Mouse (Mus musculus) midbrain, embryonic 13.5 days (tissue): ENCODE measurements around the gene Olfr140. TPM values are rescaled to one million over a fixed set of nuclear protein-coding genes. Genes with fewer than 3 reads are reported as not detected.

Experiments used
- ATAC-seq: fragments of 200-750 bp; cut with Nextera tagmentation; 2 replicates; pipeline ENCODE4 v1.8.0; 2017; ENCODE audit warnings: mild to moderate bottlenecking, moderate TSS enrichment, moderate library complexity
- H3K27ac ChIP-seq: fragments of 300-500 bp; sonication (generic); 2 replicates; pipeline ENCODE4 v1.5.1; 2015; ENCODE audit warnings: inconsistent platforms, mild to moderate bottlenecking, moderate library complexity
- H3K27me3 ChIP-seq: fragments of 300-500 bp; sonication (generic); 2 replicates; pipeline ENCODE4 v1.6.1; 2015; ENCODE audit warnings: mild to moderate bottlenecking, inconsistent platforms
- H3K36me3 ChIP-seq: fragments of 300-500 bp; sonication (generic); 2 replicates; pipeline ENCODE4 v1.6.1; 2015; ENCODE audit warnings: mild to moderate bottlenecking, inconsistent platforms
- H3K4me1 ChIP-seq: fragments of 300-500 bp; sonication (generic); replicated peaks from 2 replicates; pipeline ENCODE4 v1.6.1; 2015; ENCODE audit warnings: inconsistent platforms
- H3K4me2 ChIP-seq: fragments of 300-500 bp; sonication (generic); replicated peaks from 2 replicates; pipeline ENCODE4 v1.6.1; 2015; ENCODE audit warnings: moderate library complexity, mild to moderate bottlenecking, inconsistent platforms
- H3K4me3 ChIP-seq: fragments of 300-500 bp; sonication (generic); replicated peaks from 2 replicates; pipeline ENCODE4 v1.5.1; 2015; ENCODE audit warnings: mild to moderate bottlenecking, inconsistent platforms
- H3K9ac ChIP-seq: fragments of 300-500 bp; sonication (generic); replicated peaks from 2 replicates; pipeline ENCODE4 v1.6.1; 2015; ENCODE audit warnings: mild to moderate bottlenecking, inconsistent platforms
- H3K9me3 ChIP-seq: fragments of 300-500 bp; sonication (generic); 2 replicates; pipeline ENCODE4 v1.6.1; 2016; ENCODE audit warnings: mild to moderate bottlenecking, inconsistent platforms
- WGBS: fragments of 180-500 bp; shearing (Covaris S2); methylation state at CpG from one replicate; pipeline ENCODE4 v1.1.7; 2015; 5-methylcytosine and 5-hydroxymethylcytosine counted together
- polyA plus RNA-seq: library from polyadenylated mRNA; unstranded; fragments of >200 nt; fragmentation: Nextera tagmentation; extraction: Ambion mirVana; gene quantifications from 2 replicates; pipeline ENCODE4 v1.2.1, GENCODE M21; 2015

Olfr140 gene
- polyA plus RNA-seq = not detected in 2 replicates

DNA sequence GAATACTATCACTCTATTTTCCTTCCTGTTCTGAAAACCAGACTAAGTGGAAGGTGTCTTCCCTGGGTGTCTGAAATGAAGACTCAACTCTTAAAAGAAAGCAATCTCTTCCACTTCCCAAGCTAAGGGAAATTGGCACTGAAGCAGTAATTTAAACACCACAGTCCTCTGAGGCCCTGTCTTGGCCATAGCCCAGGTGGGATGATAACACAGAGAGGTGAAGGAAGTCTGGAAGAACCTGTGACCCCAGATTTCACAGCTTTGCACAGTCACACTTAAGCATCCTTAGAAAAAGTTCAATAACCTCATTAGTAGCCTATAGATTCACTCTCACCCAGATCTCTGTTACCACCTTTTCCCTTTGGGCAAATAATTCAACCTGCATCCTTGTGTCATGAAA lies at the start of gene Olfr140:
TSS of gene Olfr140 (minus strand) at position 101 of the 400 bp plus-strand sequence.
- H3K9ac ChIP-seq = no peak within 1 kb of the TSS
- H3K27me3 ChIP-seq = no peaks in the 10 kb centered on the region
- H3K36me3 ChIP-seq = no peaks in the 10 kb centered on the region
- H3K4me1 ChIP-seq = no peaks in the 10 kb centered on the region
- no peak within 1 kb of the TSS for H3K4me3 ChIP-seq
- H3K4me2 ChIP-seq = no peak within 1 kb of the TSS
- H3K27ac ChIP-seq = no peak within 1 kb of the TSS
- no peaks in the 10 kb centered on the region; the same call in 1 of the 2 replicates for H3K9me3 ChIP-seq
- ATAC-seq = no peak

DNA sequence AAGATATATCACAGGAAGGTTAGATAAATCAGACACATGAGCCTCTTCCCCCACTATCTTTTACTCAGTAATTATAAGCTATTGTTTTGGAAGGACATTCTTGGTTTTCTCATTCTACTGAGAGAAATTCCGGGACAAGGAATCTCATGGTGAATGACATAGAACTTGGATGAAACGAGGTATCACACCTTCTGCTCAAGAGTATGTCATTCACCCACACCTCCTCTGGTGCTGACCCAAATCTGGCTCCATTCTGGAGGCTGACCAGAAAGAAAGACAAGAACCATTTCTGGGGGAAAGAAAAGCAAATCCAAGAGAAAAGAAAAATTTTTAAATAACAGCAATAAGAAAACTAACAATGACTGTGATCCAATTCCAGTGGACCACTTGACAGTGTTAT lies 6.7 kb upstream of the Olfr140 start:
- no peaks in the 10 kb centered on the region for H3K4me1 ChIP-seq
- no peaks in the 10 kb centered on the region for H3K27me3 ChIP-seq
- WGBS = 79% methylated on average over 2 of the region's 2 CpGs

DNA sequence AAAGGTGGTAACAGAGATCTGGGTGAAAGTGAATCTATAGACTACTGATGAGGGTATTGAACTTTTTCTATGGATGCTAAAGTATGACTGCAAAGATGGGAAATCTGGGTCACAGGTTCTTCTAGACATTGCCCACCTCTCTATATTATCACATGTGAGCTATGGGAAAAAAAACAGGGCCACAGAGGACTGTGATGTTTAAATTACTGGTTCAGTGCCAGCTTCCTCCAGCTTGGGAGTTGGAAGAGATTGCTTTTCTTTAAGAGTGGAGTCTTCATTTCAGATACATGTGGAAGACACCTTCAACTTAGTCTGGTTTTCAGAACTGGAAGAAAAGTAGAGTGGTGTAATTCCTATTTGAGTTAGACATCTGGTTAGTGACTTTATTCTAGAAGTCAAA lies 28.4 kb downstream of the Olfr140 start, which contains the start of gene Olfr1265:
TSS of gene Olfr1265 (plus strand) at position 301 of the 400 bp plus-strand sequence.
- Histone ChIP-seq H3K27ac (no peak within 1 kb of the TSS), H3K4me3 (no peak within 1 kb of the TSS), H3K9me3 (no peaks in the 10 kb centered on the region), H3K36me3 (no peaks in the 10 kb centered on the region), H3K4me1 (no peaks in the 10 kb centered on the region), H3K4me2 (no peak within 1 kb of the TSS), H3K27me3 (no peaks in the 10 kb centered on the region), H3K9ac (no peak within 1 kb of the TSS)
- ATAC-seq = no peak

More for the DNA sequence above, 6.7 kb upstream of the Olfr140 start:
- Histone ChIP-seq H3K9me3 (no peaks in the 10 kb centered on the region; the same call in 1 of the 2 replicates), H3K9ac (no peak overlapping the region), H3K27ac (no peak overlapping the region), H3K36me3 (no peaks in the 10 kb centered on the region), H3K4me2 (no peak overlapping the region), H3K4me3 (no peak overlapping the region)
- ATAC-seq = no peak

DNA sequence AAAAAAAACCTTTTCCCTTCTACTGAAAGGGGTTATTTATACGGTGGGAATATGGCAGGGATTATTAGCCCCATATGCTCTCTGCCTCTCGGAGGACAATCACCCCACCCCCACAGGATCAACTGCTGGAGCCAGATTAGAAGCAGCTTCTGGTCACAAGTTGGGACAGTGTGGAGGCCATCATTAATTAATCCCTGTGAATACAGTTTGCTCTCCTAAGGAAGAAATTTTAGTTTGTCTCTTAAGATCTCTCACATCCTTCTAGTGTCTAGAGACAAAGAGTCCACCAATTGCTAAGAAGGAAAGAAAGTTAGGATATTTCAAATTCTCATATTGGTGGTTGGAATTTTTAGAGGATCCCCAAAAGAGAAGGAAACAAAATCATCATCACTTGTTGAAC lies 37.9 kb downstream of the Olfr140 start, which contains the start of gene Olfr1264:
TSS of gene Olfr1264 (minus strand) at position 101 of the 400 bp plus-strand sequence.
- no peak within 1 kb of the TSS for H3K4me2 ChIP-seq
- 71% methylated on average over 2 of the region's 2 CpGs for WGBS
- ATAC-seq = no peak

GRCm38 (mm10) chr2:90011831-90012230 lies 51.6 kb downstream of the Olfr140 start, which contains the start of gene Olfr1263:
Gene Olfr1263, plus strand, starts transcription at chr2:90012131.
- H3K4me1 ChIP-seq = no peaks in the 10 kb centered on the region
- no peaks in the 10 kb centered on the region for H3K36me3 ChIP-seq
- no peak within 1 kb of the TSS for H3K9ac ChIP-seq
- H3K4me2 ChIP-seq = no peak within 1 kb of the TSS
- 81% methylated on average over 2 of the region's 2 CpGs for WGBS
- H3K9me3 ChIP-seq = no peaks in the 10 kb centered on the region
- H3K4me3 ChIP-seq = no peak within 1 kb of the TSS
- H3K27ac ChIP-seq = no peak within 1 kb of the TSS
- no peak for ATAC-seq
- H3K27me3 ChIP-seq = no peaks in the 10 kb centered on the region

More for the DNA sequence above, 37.9 kb downstream of the Olfr140 start, which contains the start of gene Olfr1264:
- Histone ChIP-seq H3K27me3 (no peaks in the 10 kb centered on the region), H3K4me1 (no peaks in the 10 kb centered on the region), H3K4me3 (no peak within 1 kb of the TSS), H3K9ac (no peak within 1 kb of the TSS), H3K36me3 (no peaks in the 10 kb centered on the region), H3K27ac (no peak within 1 kb of the TSS), H3K9me3 (no peaks in the 10 kb centered on the region)

- no peak for ATAC-seq
- H3K9me3 ChIP-seq = no peaks in the 10 kb centered on the region
- H3K9ac ChIP-seq = no peak within 1 kb of the TSS
- no peaks in the 10 kb centered on the region for H3K36me3 ChIP-seq
- no peaks in the 10 kb centered on the region for H3K4me1 ChIP-seq
- H3K27me3 ChIP-seq = no peaks in the 10 kb centered on the region
- H3K4me2 ChIP-seq = no peak within 1 kb of the TSS
- no peak within 1 kb of the TSS for H3K27ac ChIP-seq
- H3K4me3 ChIP-seq = no peak within 1 kb of the TSS
These were observed 63.5 kb downstream of the Olfr140 start, which contains the start of gene Olfr1262 for GRCm38 (mm10) chr2:89999845-90000244. Gene Olfr1262, plus strand, starts transcription at chr2:90000145.

Other genes starting within 250 kb of the Olfr140 start
- 0.03 and 0.13 TPM in 2 replicates for gene Olfr1256, start 222.0 kb downstream of the Olfr140 start, polyA plus RNA-seq
- gene Olfr48, start 215.4 kb downstream of the Olfr140 start, polyA plus RNA-seq = not detected in 2 replicates
- not detected in 2 replicates for gene Olfr1257, start 185.2 kb downstream of the Olfr140 start, polyA plus RNA-seq
- not detected in 2 replicates for gene Olfr1258, start 136.3 kb downstream of the Olfr140 start, polyA plus RNA-seq
- gene Olfr1259, start 114.9 kb downstream of the Olfr140 start, polyA plus RNA-seq = not detected in 2 replicates
- not detected in 2 replicates for gene Olfr1260, start 89.3 kb downstream of the Olfr140 start, polyA plus RNA-seq
- gene Olfr1261, start 72.4 kb downstream of the Olfr140 start, polyA plus RNA-seq = not detected in 2 replicates
- not detected in 2 replicates for gene Olfr1262, start 63.4 kb downstream of the Olfr140 start, polyA plus RNA-seq
- not detected in 2 replicates for gene Olfr1263, start 51.5 kb downstream of the Olfr140 start, polyA plus RNA-seq
- gene Olfr1264, start 38.0 kb downstream of the Olfr140 start, polyA plus RNA-seq = not detected in 2 replicates
- gene Olfr1265, start 28.3 kb downstream of the Olfr140 start, polyA plus RNA-seq = not detected in 2 replicates
- gene Olfr1269, start 57.8 kb upstream of the Olfr140 start, polyA plus RNA-seq = not detected in 2 replicates
- gene Olfr32, start 78.7 kb upstream of the Olfr140 start, polyA plus RNA-seq = not detected in 2 replicates
- gene Olfr1270, start 89.5 kb upstream of the Olfr140 start, polyA plus RNA-seq = not detected in 2 replicates
- gene Olfr1506, start 160.9 kb upstream of the Olfr140 start, polyA plus RNA-seq = not detected in 2 replicates
- not detected in 2 replicates for gene Olfr142, start 194.0 kb upstream of the Olfr140 start, polyA plus RNA-seq
- not detected in 2 replicates for gene Olfr1271, start 207.4 kb upstream of the Olfr140 start, polyA plus RNA-seq
- not detected in 2 replicates for gene Olfr1272, start 229.2 kb upstream of the Olfr140 start, polyA plus RNA-seq